Mouse (Mus musculus) forebrain, postnatal 0 days (tissue): ENCODE measurements around the gene Dnhd1. TPM values are rescaled to one million over a fixed set of nuclear protein-coding genes. Genes with fewer than 3 reads are reported as not detected.

Experiments
- ATAC-seq: fragments of 200-750 bp; cut with Nextera tagmentation; 2 replicates; pipeline ENCODE4 v1.8.0; 2017; ENCODE audit warnings: mild to moderate bottlenecking, moderate library complexity
- DNase-seq: peaks from one replicate; pipeline ENCODE4 v3.0.0-alpha.2; 2015
- H3K27ac ChIP-seq: fragments of 300-500 bp; sonication (generic); 2 replicates; pipeline ENCODE4 v1.5.1; 2014; ENCODE audit warnings: low read depth, mild to moderate bottlenecking, antibody characterized with exemption, low read length, moderate library complexity, mixed read lengths
- H3K27me3 ChIP-seq: fragments of 300-500 bp; sonication (generic); 2 replicates; pipeline ENCODE4 v1.6.1; 2014; ENCODE audit warnings: mild to moderate bottlenecking, low read length, mixed read lengths; ENCODE audit not compliant: insufficient read depth
- H3K36me3 ChIP-seq: fragments of 300-500 bp; sonication (generic); 2 replicates; pipeline ENCODE4 v1.6.1; 2014; ENCODE audit warnings: mild to moderate bottlenecking, moderate library complexity; ENCODE audit not compliant: insufficient read depth
- H3K4me1 ChIP-seq: fragments of 300-500 bp; sonication (generic); 2 replicates; pipeline ENCODE4 v1.6.1; 2014; ENCODE audit warnings: antibody characterized with exemption; ENCODE audit not compliant: insufficient read depth
- H3K4me2 ChIP-seq: fragments of 300-500 bp; sonication (generic); 2 replicates; pipeline ENCODE4 v1.6.1; 2014; ENCODE audit warnings: low read depth, mild to moderate bottlenecking, moderate library complexity
- H3K4me3 ChIP-seq: fragments of 300-500 bp; sonication (generic); 2 replicates; pipeline ENCODE4 v1.5.1; 2014; ENCODE audit warnings: low read depth, low read length, mixed read lengths
- H3K9ac ChIP-seq: fragments of 300-500 bp; sonication (generic); 2 replicates; pipeline ENCODE4 v1.6.1; 2014; ENCODE audit warnings: mild to moderate bottlenecking
- H3K9me3 ChIP-seq: fragments of 300-500 bp; sonication (generic); 2 replicates; pipeline ENCODE4 v1.6.1; 2016; ENCODE audit warnings: low read length
- CTCF ChIP-seq: sonication (generic); IDR thresholded peaks from 2 replicates; pipeline ENCODE4 v1.5.1; 2016; ENCODE audit warnings: antibody characterized with exemption, control low read depth, low read depth
- WGBS: fragments of 180-500 bp; shearing (Covaris S2); extraction: QIAGEN DNeasy Blood & Tissue Kit; methylation state at CpG from one replicate; pipeline ENCODE4 v1.1.7; 2014; 5-methylcytosine and 5-hydroxymethylcytosine counted together
- polyA plus RNA-seq: library from polyadenylated mRNA; unstranded; fragments of >200 nt; fragmentation: Nextera tagmentation; extraction: Ambion mirVana; gene quantifications from 2 replicates; pipeline ENCODE4 v1.2.1, GENCODE M21; 2015
- total RNA-seq: library from RNA; depleted of rRNA; stranded (reverse); fragments of >200 nt; gene quantifications from 2 replicates; pipeline ENCODE4 v1.2.3, GENCODE M21; 2014

Dnhd1 gene
- total and polyA plus RNA-seq, 2 experiments from 2014 or later = 0.48 to 4.6 TPM

DNA sequence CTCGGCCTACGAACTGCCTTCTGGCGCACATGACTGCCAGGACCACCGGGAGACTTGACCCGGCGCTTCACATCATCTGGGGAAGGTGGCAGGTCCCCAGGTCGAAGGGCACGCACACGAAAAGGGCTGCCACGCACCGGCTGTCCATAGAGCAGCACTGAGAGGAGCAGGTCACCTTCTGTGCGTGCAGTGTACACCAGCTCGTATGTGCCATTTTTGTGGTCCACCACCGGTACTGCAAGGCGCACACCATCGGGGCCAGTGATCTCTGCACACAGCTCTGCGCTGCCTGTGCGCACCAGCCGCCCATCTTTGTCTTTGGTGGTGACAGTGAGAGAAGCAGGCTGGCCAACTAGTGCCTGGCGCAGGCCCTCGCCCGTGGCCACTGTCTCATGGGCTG lies 32.8 kb upstream of the Dnhd1 start:
- H3K4me3 ChIP-seq = no peak overlapping the region
- TF ChIP-seq CTCF = no peak
- H3K9me3 ChIP-seq = no peaks in the 10 kb centered on the region
- no peak overlapping the region for H3K27ac ChIP-seq
- no peak overlapping the region for H3K4me2 ChIP-seq
- H3K9ac ChIP-seq = no peak overlapping the region
- no peaks in the 10 kb centered on the region for H3K4me1 ChIP-seq
- H3K27me3 ChIP-seq = no peaks in the 10 kb centered on the region
- H3K36me3 ChIP-seq = peaks cover 96% of the 10 kb centered on the region
- ATAC-seq (no peak), DNase-seq (no peak)
- 96% methylated on average over 22 of the region's 22 CpGs for WGBS

DNA sequence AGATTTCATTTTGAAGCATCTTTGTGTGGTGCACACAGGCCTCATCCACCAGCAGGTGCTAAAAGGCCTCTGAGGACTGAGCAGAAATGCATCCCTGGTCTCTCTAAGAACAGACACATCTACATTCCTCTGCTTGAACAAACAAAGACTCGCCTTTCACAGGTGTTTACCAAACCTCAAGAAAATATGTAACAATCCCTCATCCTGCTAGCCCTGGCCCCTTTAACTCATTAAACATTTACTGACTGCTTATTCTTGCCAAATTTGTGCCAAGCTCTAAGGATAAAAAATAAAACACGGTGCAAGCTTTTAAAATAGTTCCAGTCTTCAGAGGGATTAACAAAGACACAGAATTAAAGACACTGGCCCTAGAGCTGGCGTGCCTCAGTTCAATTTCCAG lies 30.9 kb upstream of the Dnhd1 start:
- Histone ChIP-seq H3K27ac (no peak overlapping the region), H3K4me2 (no peak overlapping the region), H3K4me1 (no peaks in the 10 kb centered on the region), H3K4me3 (no peak overlapping the region), H3K36me3 (peaks cover 97% of the 10 kb centered on the region), H3K27me3 (no peaks in the 10 kb centered on the region), H3K9me3 (no peaks in the 10 kb centered on the region), H3K9ac (no peak overlapping the region)
- no peak for ATAC-seq
- 70% methylated on average over 3 of the region's 3 CpGs for WGBS
- no peak for TF ChIP-seq CTCF
- DNase-seq = no peak

DNA sequence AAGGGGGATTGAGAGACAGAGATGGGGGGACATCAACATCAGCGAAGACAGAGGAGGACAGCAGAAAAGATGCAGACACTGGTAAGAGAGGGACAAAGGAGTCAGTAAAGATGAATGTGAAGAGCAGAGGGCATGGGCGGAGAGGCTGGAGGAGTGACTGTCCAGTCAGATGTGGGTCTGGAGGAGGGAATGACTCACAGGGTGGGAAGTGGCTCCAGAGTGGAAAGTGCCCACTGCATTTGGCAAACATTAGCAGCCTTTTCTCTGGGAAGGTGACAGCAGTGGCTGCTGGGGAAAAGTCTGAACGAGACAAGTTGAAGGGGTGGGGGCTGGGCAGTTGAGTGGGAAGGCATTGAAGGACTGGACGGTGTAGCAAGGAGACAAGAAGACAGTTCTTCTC lies 29.6 kb upstream of the Dnhd1 start:
- H3K9me3 ChIP-seq = no peaks in the 10 kb centered on the region
- ATAC-seq = no peak

DNA sequence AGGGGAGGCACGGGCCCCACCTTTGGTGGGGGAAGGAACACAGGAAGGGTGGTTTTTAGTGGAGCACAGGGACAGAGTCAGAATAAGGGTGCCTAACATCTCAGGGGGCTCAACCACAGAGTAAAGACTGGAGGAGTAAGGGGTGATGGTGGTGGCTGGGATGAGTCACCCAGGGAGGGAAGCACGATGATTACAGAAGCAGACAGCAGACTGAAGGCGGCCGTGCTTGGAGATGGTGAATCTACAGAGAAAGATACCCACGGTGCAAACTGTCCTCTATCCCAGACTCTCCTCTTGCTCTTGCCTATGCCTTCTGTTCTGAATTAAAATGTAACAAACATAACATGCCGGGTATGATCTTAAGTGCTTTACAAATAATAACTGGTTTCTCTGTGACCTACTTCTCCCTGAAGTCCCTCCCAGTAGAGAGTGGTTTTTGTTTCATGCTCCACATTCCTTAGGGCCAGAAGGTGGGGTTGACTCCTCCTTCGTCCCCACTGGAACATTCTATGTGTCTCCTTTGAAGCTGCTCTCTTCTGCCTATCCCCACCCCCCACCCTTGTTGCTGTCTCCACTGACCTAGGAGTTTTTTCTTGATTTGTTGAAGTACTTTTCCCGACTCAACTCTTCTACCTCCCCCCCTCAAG lies 28.9 kb upstream of the Dnhd1 start:
- 84% methylated on average over 8 of the region's 8 CpGs for WGBS
- Histone ChIP-seq H3K27me3 (no peaks in the 10 kb centered on the region), H3K4me1 (no peaks in the 10 kb centered on the region), H3K9ac (no peak overlapping the region), H3K36me3 (peaks cover 84% of the 10 kb centered on the region), H3K4me3 (no peak overlapping the region), H3K9me3 (no peaks in the 10 kb centered on the region), H3K27ac (no peak overlapping the region), H3K4me2 (no peak overlapping the region)
- DNase-seq = no peak
- ATAC-seq = no peak
- no peak for TF ChIP-seq CTCF

More for the DNA sequence above, 29.6 kb upstream of the Dnhd1 start:
- H3K4me1 ChIP-seq = no peaks in the 10 kb centered on the region
- WGBS = 90% methylated on average over 4 of the region's 4 CpGs
- TF ChIP-seq CTCF = no peak
- no peaks in the 10 kb centered on the region for H3K27me3 ChIP-seq
- H3K4me3 ChIP-seq = no peak overlapping the region
- H3K4me2 ChIP-seq = no peak overlapping the region
- peaks cover 91% of the 10 kb centered on the region for H3K36me3 ChIP-seq
- H3K9ac ChIP-seq = no peak overlapping the region
- no peak overlapping the region for H3K27ac ChIP-seq
- no peak for DNase-seq

DNA sequence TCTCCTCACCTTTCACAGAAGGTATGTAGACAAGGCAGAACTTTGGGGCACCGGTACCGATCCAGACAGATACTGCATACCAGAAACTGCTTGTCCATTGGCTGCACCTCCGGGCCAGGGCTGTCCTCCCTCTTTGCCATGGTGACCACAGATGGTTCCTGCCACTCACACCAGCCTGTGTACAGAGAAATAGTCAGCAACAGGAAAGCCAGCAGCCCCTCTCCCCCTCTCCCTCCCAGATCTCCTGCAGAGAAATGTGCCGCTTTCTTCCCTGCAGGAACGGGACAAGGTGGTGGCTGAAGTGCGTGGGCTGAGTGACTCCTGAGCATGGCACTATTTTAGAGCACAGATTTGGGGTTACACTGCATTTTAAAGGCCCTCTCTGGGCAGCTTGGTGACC lies 25.2 kb upstream of the Dnhd1 start:
- no peak for ATAC-seq
- H3K4me2 ChIP-seq = no peak overlapping the region
- no peaks in the 10 kb centered on the region for H3K27me3 ChIP-seq
- WGBS = 79% methylated on average over 6 of the region's 6 CpGs
- no peak overlapping the region for H3K9ac ChIP-seq
- DNase-seq = no peak
- H3K9me3 ChIP-seq = no peaks in the 10 kb centered on the region
- peaks cover 48% of the 10 kb centered on the region for H3K36me3 ChIP-seq
- H3K4me3 ChIP-seq = no peak overlapping the region
- H3K4me1 ChIP-seq = no peaks in the 10 kb centered on the region; the same call in 1 of the 2 replicates
- no peak overlapping the region for H3K27ac ChIP-seq
- no peak for TF ChIP-seq CTCF

DNA sequence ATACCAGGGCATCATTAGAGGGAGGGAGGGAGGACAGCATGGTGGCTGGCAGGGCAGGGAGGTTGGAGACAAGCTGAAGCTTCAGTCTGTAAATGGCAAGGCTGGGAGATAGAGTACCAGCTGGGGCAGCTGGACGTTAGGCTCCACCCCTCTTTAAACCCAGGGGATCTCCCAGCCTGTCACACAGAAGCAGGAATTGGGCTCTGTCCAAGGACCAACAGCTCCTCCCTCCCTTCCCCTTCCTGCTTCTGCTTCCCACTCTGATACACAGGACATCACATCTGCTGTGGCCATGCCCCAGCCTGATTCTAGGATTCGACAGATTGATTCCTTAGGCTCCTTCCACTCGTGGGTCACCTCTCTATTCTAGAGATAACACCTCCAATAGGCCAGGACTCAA lies 22.0 kb upstream of the Dnhd1 start:
- Histone ChIP-seq H3K9me3 (no peaks in the 10 kb centered on the region), H3K36me3 (peaks cover 17% of the 10 kb centered on the region), H3K4me2 (no peak overlapping the region), H3K27me3 (no peaks in the 10 kb centered on the region), H3K27ac (no peak overlapping the region), H3K9ac (no peak overlapping the region), H3K4me1 (peaks cover 14% of the 10 kb centered on the region), H3K4me3 (no peak overlapping the region)
- 12% methylated on average over 3 of the region's 3 CpGs for WGBS
- ATAC-seq = peak; percentile 12; the same call in 1 of the 2 replicates
- peak; percentile 44 for DNase-seq
- TF ChIP-seq CTCF = no peak

DNA sequence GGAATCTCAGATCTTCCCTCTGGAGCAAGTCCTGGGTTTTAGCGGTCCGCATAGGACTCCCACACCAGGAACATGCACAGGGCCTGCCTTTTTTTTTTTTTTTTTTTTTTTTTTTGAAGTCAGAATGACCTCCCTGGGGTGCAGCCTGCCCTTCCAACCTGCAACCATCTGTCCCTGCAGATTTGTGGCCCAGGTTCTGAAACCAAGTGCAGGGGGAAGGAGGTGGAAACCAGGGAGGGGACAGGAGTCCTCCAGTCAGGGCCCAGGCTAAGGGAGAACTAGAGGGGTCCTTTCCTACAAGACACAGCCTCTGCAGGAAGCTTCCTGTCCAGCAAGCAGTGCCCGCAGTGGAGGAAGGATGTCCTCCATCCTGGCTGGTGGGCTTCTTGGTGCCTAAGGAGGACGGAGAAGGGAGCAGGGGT lies 18.1 kb upstream of the Dnhd1 start:
- Histone ChIP-seq H3K4me3 (peak overlapping the region; percentile 92), H3K36me3 (peaks cover 19% of the 10 kb centered on the region), H3K9ac (peak overlapping the region; percentile 94), H3K27ac (peak overlapping the region; percentile 91), H3K27me3 (no peaks in the 10 kb centered on the region), H3K4me1 (peaks cover 14% of the 10 kb centered on the region), H3K9me3 (no peaks in the 10 kb centered on the region), H3K4me2 (peak overlapping the region; percentile 74)
- DNase-seq (peak; percentile 31), ATAC-seq (peak; percentile 9)
- 12% methylated on average over 4 of the region's 4 CpGs for WGBS
- TF ChIP-seq CTCF = no peak
